Mouse (Mus musculus): ENCODE results near the gene Irak1. TPM values are rescaled to one million over a fixed set of nuclear protein-coding genes. Genes with fewer than 3 reads are reported as not detected.

The Irak1 gene
- polyA plus RNA-seq, 1 experiment from 2014 or later: 73.2 TPM

GRCm38 (mm10) chrX:74001024-74001423 lies 22.7 kb downstream of the Irak1 start:
- H3K27ac ChIP-seq (replicated peaks): no peak overlapping the region
- no peaks in the 10 kb centered on the region for H3K9me3 ChIP-seq (replicated peaks)
- 0 out of 2 replicates have a peak, but pooled peaks cover 3% of the 10 kb centered on the region for H3K4me1 ChIP-seq
- ATAC-seq (ENCODE audit: insufficient number of reproducible peaks, low FRiP score, low TSS enrichment, low read depth): no peak
- no peaks in the 10 kb centered on the region for H3K36me3 ChIP-seq
- H3K9ac ChIP-seq: no peak overlapping the region
- 78% methylated on average over 3 of the region's 3 CpGs for WGBS
- no peaks in the 10 kb centered on the region for H3K27me3 ChIP-seq
- H3K4me3 ChIP-seq (replicated peaks): no peak overlapping the region
- H3K4me2 ChIP-seq (replicated peaks): no peak overlapping the region

- H3K4me2 ChIP-seq (replicated peaks): no peak overlapping the region
- H3K4me1 ChIP-seq: 0 out of 2 replicates have a peak, but pooled peaks cover 3% of the 10 kb centered on the region
- H3K36me3 ChIP-seq: no peaks in the 10 kb centered on the region
- no peaks in the 10 kb centered on the region for H3K27me3 ChIP-seq
- no peak overlapping the region for H3K4me3 ChIP-seq (replicated peaks)
- H3K27ac ChIP-seq (replicated peaks): no peak overlapping the region
- ATAC-seq (ENCODE audit: insufficient number of reproducible peaks, low FRiP score, low TSS enrichment, low read depth): no peak
- no peaks in the 10 kb centered on the region for H3K9me3 ChIP-seq (replicated peaks)
- 31% methylated on average over 8 of the region's 8 CpGs for WGBS
- H3K9ac ChIP-seq: no peak overlapping the region
These were observed 24.5 kb downstream of the Irak1 start for GRCm38 (mm10) chrX:73998911-73999869.

- ATAC-seq (ENCODE audit: insufficient number of reproducible peaks, low FRiP score, low TSS enrichment, low read depth): no peak
- Histone ChIP-seq H3K4me1 (no peaks in the 10 kb centered on the region), H3K27ac (replicated peaks) (no peak overlapping the region), H3K9ac (no peak overlapping the region), H3K9me3 (replicated peaks) (no peaks in the 10 kb centered on the region), H3K36me3 (no peaks in the 10 kb centered on the region), H3K27me3 (no peaks in the 10 kb centered on the region), H3K4me2 (replicated peaks) (no peak overlapping the region), H3K4me3 (replicated peaks) (no peak overlapping the region)
- 60% methylated on average over 1 of the region's 1 CpGs for whole genome bisulfite sequencing
These were observed 45.9 kb downstream of the Irak1 start for GRCm38 (mm10) chrX:73977783-73978182.

- Histone ChIP-seq H3K36me3 (no peaks in the 10 kb centered on the region), H3K27ac (replicated peaks) (no peak overlapping the region), H3K9me3 (replicated peaks) (no peaks in the 10 kb centered on the region), H3K4me1 (no peaks in the 10 kb centered on the region), H3K4me3 (replicated peaks) (no peak overlapping the region), H3K4me2 (replicated peaks) (no peak overlapping the region), H3K9ac (no peak overlapping the region), H3K27me3 (no peaks in the 10 kb centered on the region)
- ATAC-seq (ENCODE audit: insufficient number of reproducible peaks, low FRiP score, low TSS enrichment, low read depth): no peak
- WGBS: 79% methylated on average over 2 of the region's 2 CpGs
These were observed 47.4 kb downstream of the Irak1 start for GRCm38 (mm10) chrX:73976283-73976682.

GRCm38 (mm10) chrX:73972774-73973173 lies 50.9 kb downstream of the Irak1 start:
- Histone ChIP-seq H3K4me1 (no peaks in the 10 kb centered on the region), H3K27ac (replicated peaks) (no peak overlapping the region), H3K36me3 (no peaks in the 10 kb centered on the region), H3K27me3 (no peaks in the 10 kb centered on the region), H3K9me3 (replicated peaks) (no peaks in the 10 kb centered on the region), H3K4me3 (replicated peaks) (no peak overlapping the region), H3K4me2 (replicated peaks) (no peak overlapping the region), H3K9ac (no peak overlapping the region)
- 59% methylated on average over 4 of the region's 4 CpGs for WGBS
- no peak for ATAC-seq (ENCODE audit: insufficient number of reproducible peaks, low FRiP score, low TSS enrichment, low read depth)

- Histone ChIP-seq H3K4me2 (replicated peaks) (no peak overlapping the region), H3K4me1 (no peaks in the 10 kb centered on the region), H3K27me3 (no peaks in the 10 kb centered on the region), H3K4me3 (replicated peaks) (no peak overlapping the region), H3K36me3 (no peaks in the 10 kb centered on the region), H3K9ac (no peak overlapping the region), H3K9me3 (replicated peaks) (no peaks in the 10 kb centered on the region), H3K27ac (replicated peaks) (no peak overlapping the region)
- no peak for ATAC-seq (ENCODE audit: insufficient number of reproducible peaks, low FRiP score, low TSS enrichment, low read depth)
These were observed 52.9 kb downstream of the Irak1 start for GRCm38 (mm10) chrX:73970781-73971180.

- no peaks in the 10 kb centered on the region for H3K4me1 ChIP-seq
- no peak overlapping the region for H3K4me2 ChIP-seq (replicated peaks)
- 83% methylated on average over 2 of the region's 2 CpGs for WGBS
- no peak overlapping the region for H3K27ac ChIP-seq (replicated peaks)
- ATAC-seq (ENCODE audit: insufficient number of reproducible peaks, low FRiP score, low TSS enrichment, low read depth): no peak
- H3K4me3 ChIP-seq (replicated peaks): no peak overlapping the region
- no peaks in the 10 kb centered on the region for H3K36me3 ChIP-seq
- H3K9ac ChIP-seq: no peak overlapping the region
- no peaks in the 10 kb centered on the region for H3K27me3 ChIP-seq
- no peaks in the 10 kb centered on the region for H3K9me3 ChIP-seq (replicated peaks)
These were observed 54.0 kb downstream of the Irak1 start for GRCm38 (mm10) chrX:73969729-73970128.

- 0 out of 2 replicates have a peak, but pooled peaks cover under 1% of the 10 kb centered on the region for H3K4me1 ChIP-seq
- H3K4me3 ChIP-seq (replicated peaks): no peak overlapping the region
- 89% methylated on average over 1 of the region's 1 CpGs for WGBS
- no peak for ATAC-seq (ENCODE audit: insufficient number of reproducible peaks, low FRiP score, low TSS enrichment, low read depth)
- no peaks in the 10 kb centered on the region for H3K27me3 ChIP-seq
- no peaks in the 10 kb centered on the region for H3K9me3 ChIP-seq (replicated peaks)
- H3K27ac ChIP-seq (replicated peaks): no peak overlapping the region
- no peak overlapping the region for H3K4me2 ChIP-seq (replicated peaks)
- H3K9ac ChIP-seq: no peak overlapping the region
- no peaks in the 10 kb centered on the region for H3K36me3 ChIP-seq
These were observed 54.6 kb downstream of the Irak1 start for GRCm38 (mm10) chrX:73969167-73969566.

- Histone ChIP-seq H3K27ac (replicated peaks) (peak overlapping the region; percentile 99), H3K27me3 (no peaks in the 10 kb centered on the region), H3K4me2 (replicated peaks) (peak overlapping the region; percentile 44), H3K4me1 (peaks cover 5% of the 10 kb centered on the region; the same call in 1 of the 2 replicates), H3K9me3 (replicated peaks) (no peaks in the 10 kb centered on the region), H3K36me3 (no peaks in the 10 kb centered on the region), H3K4me3 (replicated peaks) (peak overlapping the region; percentile 65), H3K9ac (peak overlapping the region; percentile 28)
- ATAC-seq (ENCODE audit: insufficient number of reproducible peaks, low FRiP score, low TSS enrichment, low read depth): peak; percentile 88
- WGBS: 18% methylated on average over 60 of the region's 60 CpGs
These were observed 56.3 kb downstream of the Irak1 start for GRCm38 (mm10) chrX:73967177-73968075.

GRCm38 (mm10) chrX:73966248-73967176 lies 57.2 kb downstream of the Irak1 start, which contains the start of gene Hcfc1:
Gene Hcfc1 (minus strand): TSS chrX:73966357.
- 18% methylated on average over 58 of the region's 58 CpGs for WGBS
- H3K4me1 ChIP-seq: peaks cover 5% of the 10 kb centered on the region; the same call in 1 of the 2 replicates
- no peaks in the 10 kb centered on the region for H3K27me3 ChIP-seq
- peak within 1 kb of the TSS; percentile 54 for H3K9ac ChIP-seq
- H3K4me3 ChIP-seq (replicated peaks): peak within 1 kb of the TSS; percentile 65
- H3K4me2 ChIP-seq (replicated peaks): peak within 1 kb of the TSS; percentile 57
- no peaks in the 10 kb centered on the region for H3K36me3 ChIP-seq
- ATAC-seq (ENCODE audit: insufficient number of reproducible peaks, low FRiP score, low TSS enrichment, low read depth): peak; percentile 87
- peak within 1 kb of the TSS; percentile 99 for H3K27ac ChIP-seq (replicated peaks)
- H3K9me3 ChIP-seq (replicated peaks): no peaks in the 10 kb centered on the region
